Mouse (Mus musculus) lung, postnatal 0 days (tissue): Measurements from ENCODE around the gene Ccdc58. TPM values are rescaled to one million over a fixed set of nuclear protein-coding genes. Genes with fewer than 3 reads are reported as not detected.
"Not testable (repeated sequence)": the region's sequence is repeated elsewhere in the genome, so short reads cannot be mapped to it uniquely, and the experiment has no call there.

Experiments
- ATAC-seq: fragments of 200-750 bp; cut with Nextera tagmentation; 2 replicates; pipeline ENCODE4 v1.8.0; 2017; ENCODE audit warnings: moderate library complexity
- DNase-seq: peaks from one replicate; pipeline ENCODE4 v3.0.0-alpha.2; 2016; ENCODE audit warnings: low spot score
- H3K27ac ChIP-seq: fragments of 300-500 bp; sonication (generic); 2 replicates; pipeline ENCODE4 v1.5.1; 2014; ENCODE audit warnings: antibody characterized with exemption, mild to moderate bottlenecking, low read length, mixed read lengths
- H3K27me3 ChIP-seq: fragments of 300-500 bp; sonication (generic); replicated peaks from 2 replicates; pipeline ENCODE4 v1.6.1; 2014; ENCODE audit warnings: low read length, mixed read lengths; ENCODE audit not compliant: insufficient read depth
- H3K36me3 ChIP-seq: fragments of 300-500 bp; sonication (generic); 2 replicates; pipeline ENCODE4 v1.6.1; 2014; ENCODE audit warnings: low read length, mixed read lengths; ENCODE audit not compliant: insufficient read depth
- H3K4me1 ChIP-seq: fragments of 300-500 bp; sonication (generic); 2 replicates; pipeline ENCODE4 v1.6.1; 2014; ENCODE audit warnings: antibody characterized with exemption, low read depth, low read length, mixed read lengths; ENCODE audit not compliant: insufficient read depth
- H3K4me2 ChIP-seq: fragments of 300-500 bp; sonication (generic); replicated peaks from 2 replicates; pipeline ENCODE4 v1.6.1; 2014; ENCODE audit warnings: low read depth, mild to moderate bottlenecking, low read length, moderate library complexity, mixed read lengths
- H3K4me3 ChIP-seq: fragments of 300-500 bp; sonication (generic); 2 replicates; pipeline ENCODE4 v1.5.1; 2014; ENCODE audit warnings: low read depth, low read length
- H3K9ac ChIP-seq: fragments of 300-500 bp; sonication (generic); replicated peaks from 2 replicates; pipeline ENCODE4 v1.6.1; 2014; ENCODE audit warnings: low read depth, mild to moderate bottlenecking
- H3K9me3 ChIP-seq: fragments of 300-500 bp; sonication (generic); 2 replicates; pipeline ENCODE4 v1.6.1; 2016; ENCODE audit warnings: low read length, mixed read lengths
- CTCF ChIP-seq: IDR thresholded peaks from 2 replicates; pipeline ENCODE4 v1.5.1; 2016; ENCODE audit warnings: antibody characterized with exemption, mild to moderate bottlenecking
- EP300 ChIP-seq: IDR thresholded peaks from 2 replicates; pipeline ENCODE4 v1.6.1; 2016; ENCODE audit warnings: antibody characterized with exemption, mild to moderate bottlenecking, control low read depth
- whole genome bisulfite sequencing: fragments of 180-500 bp; shearing (Covaris S2); extraction: QIAGEN DNeasy Blood & Tissue Kit; methylation state at CpG from one replicate; pipeline ENCODE4 v1.1.7; 2014; 5-methylcytosine and 5-hydroxymethylcytosine counted together
- polyA plus RNA-seq: library from polyadenylated mRNA; unstranded; fragments of >200 nt; fragmentation: Nextera tagmentation; extraction: Ambion mirVana; gene quantifications from 2 replicates; pipeline ENCODE4 v1.2.1, GENCODE M21; 2015

The Ccdc58 gene
- polyA plus RNA-seq: 33.8 and 36.4 TPM in 2 replicates

DNA sequence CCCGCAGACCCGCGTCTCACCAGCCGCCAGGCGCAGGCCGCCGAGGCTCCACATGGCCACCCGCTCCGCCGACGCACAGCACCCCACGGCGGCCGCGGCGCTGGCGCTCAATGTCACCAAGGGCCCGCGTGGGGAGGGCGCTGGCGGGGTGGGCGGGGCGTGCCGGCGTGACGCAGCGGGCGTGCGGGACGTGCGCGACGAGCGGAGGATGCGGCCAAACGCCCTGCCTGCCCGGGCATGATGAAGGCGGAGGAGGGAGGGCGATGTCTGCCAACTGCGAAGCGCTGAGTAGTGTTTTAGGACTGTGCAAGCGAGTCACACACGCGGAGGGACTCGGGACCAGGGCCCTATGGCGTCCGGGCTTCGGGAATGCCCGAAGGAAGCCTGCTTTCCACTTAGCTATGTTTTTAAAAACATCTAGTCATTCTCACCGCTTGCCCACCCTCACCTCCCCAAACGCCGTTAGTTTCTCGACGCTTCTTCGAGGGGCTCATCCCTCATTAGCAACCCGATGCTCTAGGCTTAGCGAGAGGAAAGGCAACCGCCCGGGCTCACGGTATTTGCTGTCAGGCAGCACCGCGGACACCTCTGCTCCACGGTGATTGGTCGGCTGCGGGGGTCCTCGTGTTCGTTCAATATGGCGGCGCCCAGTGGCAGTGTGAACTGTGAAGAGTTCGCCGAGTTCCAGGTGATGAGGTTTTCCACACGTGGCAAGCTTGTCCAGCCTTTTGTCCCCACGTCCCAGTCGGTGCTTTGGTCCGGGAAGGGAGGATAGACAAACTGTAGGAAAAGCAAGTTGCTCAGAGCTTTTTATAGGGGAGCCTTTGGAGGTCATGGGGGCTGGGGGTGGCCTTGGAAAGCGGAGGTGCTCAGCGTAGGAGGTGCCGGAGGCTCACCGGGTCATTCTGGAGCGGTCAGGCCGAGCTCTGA lies at the start of gene Ccdc58, which contains the start of gene Fam162a:
Gene Ccdc58 (plus strand): TSS at position 236 of the 930 bp plus-strand sequence.
Gene Fam162a (minus strand): TSS at position 145 of the 930 bp plus-strand sequence.
- no peaks in the 10 kb centered on the region for H3K36me3 ChIP-seq
- peak within 1 kb of the TSS; percentile 87 for H3K4me2 ChIP-seq
- peaks cover 3% of the 10 kb centered on the region; the same call in 1 of the 2 replicates for H3K4me1 ChIP-seq
- peak within 1 kb of the TSS; percentile 75 for H3K4me3 ChIP-seq
- peak; percentile 96 for ATAC-seq
- under 1% methylated on average over 73 of the region's 81 CpGs for WGBS
- H3K9ac ChIP-seq: peak within 1 kb of the TSS; percentile 76
- H3K27me3 ChIP-seq: no peaks in the 10 kb centered on the region
- peak within 1 kb of the TSS; percentile 97 for H3K27ac ChIP-seq
- H3K9me3 ChIP-seq: no peaks in the 10 kb centered on the region
- peak; percentile 94 for DNase-seq
- no peak for TF ChIP-seq EP300
- no peak; the same call in 1 of the 2 replicates for TF ChIP-seq CTCF

DNA sequence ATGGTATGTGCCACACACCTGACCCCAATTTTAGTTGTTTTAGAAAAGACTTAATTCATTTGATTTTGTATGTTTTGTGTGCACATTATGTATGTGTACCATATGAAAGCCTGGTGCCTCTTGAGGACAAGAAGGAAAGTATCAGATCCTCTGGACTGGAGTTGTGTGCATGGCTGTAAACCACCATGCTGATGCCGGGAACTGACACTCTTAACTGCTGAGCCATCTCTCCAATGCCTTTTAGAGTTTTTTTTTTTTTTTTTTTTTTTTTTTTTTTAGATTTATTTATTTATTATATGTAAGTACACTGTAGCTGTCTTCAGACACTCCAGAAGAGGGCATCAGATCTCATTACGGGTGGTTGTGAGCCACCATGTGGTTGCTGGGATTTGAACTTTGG lies 43.4 kb upstream of the Ccdc58 start:
- not testable (repeated sequence) for ATAC-seq, H3K4me1 ChIP-seq, H3K9me3 ChIP-seq, DNase-seq, H3K4me3 ChIP-seq, H3K9ac ChIP-seq, H3K27me3 ChIP-seq, H3K4me2 ChIP-seq, H3K27ac ChIP-seq
- peaks cover 21% of the 10 kb centered on the region; the same call in 1 of the 2 replicates for H3K36me3 ChIP-seq
- 86% methylated on average over 1 of the region's 2 CpGs for WGBS

DNA sequence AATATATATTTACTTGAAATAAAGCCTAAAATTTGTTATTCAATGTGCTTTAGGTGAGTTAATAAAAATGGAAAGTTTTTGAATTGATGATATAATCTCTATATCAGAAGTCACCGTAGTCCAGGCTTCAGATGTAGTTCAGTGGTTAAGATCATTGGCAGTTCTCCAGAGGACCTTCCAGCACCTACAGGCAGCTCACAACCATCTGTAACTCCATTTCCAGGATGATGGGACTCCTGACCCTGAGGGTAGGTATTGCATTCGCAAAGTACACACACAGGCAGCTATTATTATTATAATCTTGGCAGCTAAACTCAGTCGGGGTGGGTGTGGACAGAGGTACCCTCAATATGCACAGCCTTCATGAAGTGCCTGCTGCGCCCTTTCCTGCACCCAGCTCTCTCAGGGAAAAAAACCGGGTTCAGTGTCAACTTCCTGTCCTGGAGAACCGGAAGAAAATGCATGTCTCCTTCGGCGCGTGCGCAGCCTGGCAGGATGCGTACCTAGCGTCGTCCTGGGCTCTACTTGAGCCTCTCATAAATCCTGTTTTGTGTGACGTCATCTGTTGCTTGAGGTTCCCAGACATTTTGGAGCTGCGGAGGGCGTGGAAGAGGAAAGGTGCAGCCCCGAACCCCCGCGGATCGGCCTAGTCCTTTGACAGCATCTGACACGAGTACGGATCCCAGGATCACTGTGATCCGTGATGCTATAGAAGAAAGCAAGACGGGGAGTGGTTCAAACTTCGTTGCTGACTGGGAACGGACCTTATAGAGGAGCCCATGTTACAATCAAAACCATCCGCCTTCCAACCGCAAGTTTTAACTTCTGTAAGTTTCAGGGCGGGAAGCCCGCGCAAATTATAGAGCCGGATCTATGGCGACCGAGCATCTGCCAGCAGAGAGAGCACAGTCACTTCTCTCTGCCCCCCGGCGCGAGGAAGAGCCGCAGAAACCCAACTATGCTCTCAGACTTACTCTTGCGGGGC lies 30.6 kb upstream of the Ccdc58 start, which contains the start of gene Wdr5b:
Gene Wdr5b (plus strand): TSS at position 551 of the 985 bp plus-strand sequence.
- Histone ChIP-seq H3K4me1 (peaks cover 8% of the 10 kb centered on the region; the same call in 1 of the 2 replicates), H3K27ac (peak within 1 kb of the TSS; percentile 79), H3K4me2 (peak within 1 kb of the TSS; percentile 70), H3K4me3 (peak within 1 kb of the TSS; percentile 64), H3K9me3 (no peaks in the 10 kb centered on the region), H3K27me3 (no peaks in the 10 kb centered on the region), H3K36me3 (peaks cover 5% of the 10 kb centered on the region; the same call in 1 of the 2 replicates), H3K9ac (peak within 1 kb of the TSS; percentile 65)
- 2% methylated on average over 39 of the region's 39 CpGs for WGBS
- peak; percentile 100 for DNase-seq
- TF ChIP-seq CTCF (no peak; the same call in 1 of the 2 replicates), EP300 (no peak)
- ATAC-seq: peak; percentile 98

DNA sequence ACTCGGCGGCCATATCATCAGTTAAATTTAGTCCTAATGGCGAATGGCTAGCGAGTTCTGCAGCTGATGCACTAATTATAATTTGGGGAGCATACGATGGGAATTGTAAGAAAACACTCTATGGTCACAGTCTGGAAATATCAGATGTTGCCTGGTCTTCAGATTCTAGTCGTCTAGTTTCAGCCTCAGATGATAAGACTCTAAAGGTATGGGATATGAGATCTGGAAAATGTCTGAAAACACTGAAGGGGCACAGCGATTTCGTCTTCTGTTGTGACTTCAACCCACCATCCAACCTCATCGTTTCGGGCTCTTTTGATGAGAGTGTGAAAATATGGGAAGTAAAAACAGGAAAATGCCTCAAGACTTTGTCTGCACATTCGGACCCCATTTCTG lies 29.9 kb upstream of the Ccdc58 start:
- peak overlapping the region; percentile 64 for H3K4me3 ChIP-seq
- peak overlapping the region; percentile 65 for H3K9ac ChIP-seq
- TF ChIP-seq EP300: no peak
- TF ChIP-seq CTCF: no peak
- DNase-seq (no peak), ATAC-seq (no peak)
- peak overlapping the region; percentile 79 for H3K27ac ChIP-seq
- H3K27me3 ChIP-seq: no peaks in the 10 kb centered on the region
- H3K36me3 ChIP-seq: peaks cover 11% of the 10 kb centered on the region; the same call in 1 of the 2 replicates
- 23% methylated on average over 11 of the region's 11 CpGs for WGBS
- H3K9me3 ChIP-seq: no peaks in the 10 kb centered on the region
- H3K4me2 ChIP-seq: peak overlapping the region; percentile 70
- H3K4me1 ChIP-seq: peaks cover 8% of the 10 kb centered on the region; the same call in 1 of the 2 replicates

DNA sequence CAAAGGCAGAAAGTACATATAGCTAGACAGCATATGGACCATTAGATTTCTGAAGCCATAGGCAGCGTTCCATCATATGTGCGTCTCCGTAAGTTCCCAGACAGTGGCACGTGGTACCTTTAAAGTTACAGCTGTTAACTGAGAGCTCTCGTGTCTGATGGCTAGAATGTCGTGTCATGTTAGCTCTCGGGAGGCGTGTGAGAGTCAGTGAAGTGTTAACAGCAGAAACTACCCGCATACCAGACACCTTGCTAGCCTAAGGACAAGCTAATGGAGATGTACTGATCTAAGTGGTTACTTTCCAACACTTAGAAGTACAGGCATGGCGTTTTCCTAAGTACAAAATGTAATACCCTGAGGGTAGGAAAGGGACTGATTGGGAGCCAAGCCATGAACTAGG lies 28.4 kb upstream of the Ccdc58 start:
- Histone ChIP-seq H3K27ac (no peak overlapping the region), H3K4me2 (no peak overlapping the region)
- WGBS: 80% methylated on average over 10 of the region's 10 CpGs

More for the DNA sequence above, 28.4 kb upstream of the Ccdc58 start:
- DNase-seq (no peak), ATAC-seq (no peak)
- Histone ChIP-seq H3K4me3 (no peak overlapping the region), H3K4me1 (peaks cover 8% of the 10 kb centered on the region; the same call in 1 of the 2 replicates), H3K9me3 (no peaks in the 10 kb centered on the region), H3K27me3 (no peaks in the 10 kb centered on the region), H3K9ac (no peak overlapping the region), H3K36me3 (peaks cover 15% of the 10 kb centered on the region; the same call in 1 of the 2 replicates)
- no peak for TF ChIP-seq EP300
- TF ChIP-seq CTCF: no peak
